Mouse (Mus musculus) small intestine, adult 2 months (tissue): Measurements from ENCODE around the gene Pnldc1. TPM values are rescaled to one million over a fixed set of nuclear protein-coding genes. Genes with fewer than 3 reads are reported as not detected.

Experiments
- H3K27ac ChIP-seq: fragments of 200-500 bp; 2 replicates; pipeline ENCODE4 v1.5.1; 2012; ENCODE audit warnings: low read depth, low read length, control low read depth, inconsistent platforms; ENCODE audit not compliant: insufficient read depth
- H3K27me3 ChIP-seq: fragments of 200-500 bp; 2 replicates; pipeline ENCODE4 v1.6.1; 2012; ENCODE audit warnings: mild to moderate bottlenecking, moderate library complexity, low read length, inconsistent platforms; ENCODE audit not compliant: control insufficient read depth, insufficient read depth
- H3K36me3 ChIP-seq: fragments of 200-500 bp; 2 replicates; pipeline ENCODE4 v1.6.1; 2012; ENCODE audit warnings: mild to moderate bottlenecking, low read length, control low read depth, inconsistent platforms; ENCODE audit not compliant: control insufficient read depth, insufficient read depth
- H3K4me1 ChIP-seq: fragments of 200-500 bp; 2 replicates; pipeline ENCODE4 v1.6.1; 2012; ENCODE audit warnings: low read length, inconsistent platforms, mixed read lengths; ENCODE audit not compliant: control insufficient read depth, insufficient read depth, insufficient read length
- H3K4me3 ChIP-seq: fragments of 200-500 bp; 2 replicates; pipeline ENCODE4 v1.5.1; 2012; ENCODE audit warnings: low read depth, mild to moderate bottlenecking, control low read depth, inconsistent platforms, low read length, moderate library complexity
- CTCF ChIP-seq: fragments of 200-500 bp; IDR thresholded peaks from 2 replicates; pipeline ENCODE4 v1.5.1; 2012; ENCODE audit warnings: low read depth, mild to moderate bottlenecking, control low read depth, inconsistent platforms, low read length, moderate library complexity, mixed read lengths; ENCODE audit not compliant: insufficient replicate concordance, insufficient read length; ENCODE audit errors: extremely low read depth
- POLR2A ChIP-seq: fragments of 200-500 bp; IDR thresholded peaks from 2 replicates; pipeline ENCODE4 v1.6.1; 2012; ENCODE audit warnings: low read depth, mild to moderate bottlenecking, control low read depth, inconsistent platforms, low read length, moderate library complexity
- WGBS: fragments of 180-500 bp; shearing (Covaris S2); methylation state at CpG from one replicate; pipeline ENCODE4 v1.1.7; 2018; 5-methylcytosine and 5-hydroxymethylcytosine counted together
- polyA plus RNA-seq: library from polyadenylated mRNA; depleted of rRNA; stranded (reverse); fragments of >200 nt; gene quantifications from 2 replicates; pipeline ENCODE4 v1.2.3, GENCODE M21; 2012

Gene Pnldc1
- polyA plus RNA-seq, 1 experiment: 0.24 TPM

- 87% methylated on average over 11 of the region's 11 CpGs for WGBS
- Histone ChIP-seq H3K27ac (no peak overlapping the region), H3K27me3 (no peaks in the 10 kb centered on the region), H3K4me3 (no peak overlapping the region), H3K36me3 (no peaks in the 10 kb centered on the region), H3K4me1 (no peaks in the 10 kb centered on the region)
- TF ChIP-seq POLR2A (no peak), CTCF (no peak)
Measured at GRCm38 (mm10) chr17:12854386-12854785, 55.6 kb downstream of the Pnldc1 start.

- WGBS: 72% methylated on average over 2 of the region's 2 CpGs
- no peaks in the 10 kb centered on the region for H3K4me1 ChIP-seq
- no peak for TF ChIP-seq CTCF
- no peak for TF ChIP-seq POLR2A
Measured at GRCm38 (mm10) chr17:12853821-12854220, 56.2 kb downstream of the Pnldc1 start.

GRCm38 (mm10) chr17:12851689-12852088, 58.3 kb downstream of the Pnldc1 start:
- Histone ChIP-seq H3K4me1 (no peaks in the 10 kb centered on the region), H3K27ac (no peak overlapping the region), H3K27me3 (no peaks in the 10 kb centered on the region), H3K4me3 (no peak overlapping the region), H3K36me3 (no peaks in the 10 kb centered on the region)
- WGBS: 83% methylated on average over 11 of the region's 11 CpGs
- TF ChIP-seq CTCF (no peak), POLR2A (no peak)

More at GRCm38 (mm10) chr17:12853821-12854220, 56.2 kb downstream of the Pnldc1 start:
- H3K4me3 ChIP-seq: no peak overlapping the region
- H3K27ac ChIP-seq: no peak overlapping the region
- H3K36me3 ChIP-seq: no peaks in the 10 kb centered on the region
- no peaks in the 10 kb centered on the region for H3K27me3 ChIP-seq

- no peaks in the 10 kb centered on the region for H3K36me3 ChIP-seq
- no peak for TF ChIP-seq POLR2A
- no peak for TF ChIP-seq CTCF
- H3K27me3 ChIP-seq: no peaks in the 10 kb centered on the region
- H3K4me3 ChIP-seq: no peak overlapping the region
- WGBS: 84% methylated on average over 8 of the region's 8 CpGs
- H3K4me1 ChIP-seq: no peaks in the 10 kb centered on the region
- H3K27ac ChIP-seq: no peak overlapping the region
Measured at GRCm38 (mm10) chr17:12849778-12850382, 60.1 kb downstream of the Pnldc1 start.

GRCm38 (mm10) chr17:12847736-12848135, 62.3 kb downstream of the Pnldc1 start:
- Histone ChIP-seq H3K4me1 (no peaks in the 10 kb centered on the region), H3K4me3 (no peak overlapping the region), H3K27ac (no peak overlapping the region), H3K27me3 (no peaks in the 10 kb centered on the region), H3K36me3 (no peaks in the 10 kb centered on the region)
- TF ChIP-seq POLR2A (no peak), CTCF (no peak)
- 57% methylated on average over 4 of the region's 4 CpGs for WGBS

GRCm38 (mm10) chr17:12846474-12846873, 63.6 kb downstream of the Pnldc1 start:
- Histone ChIP-seq H3K4me3 (no peak overlapping the region), H3K27me3 (no peaks in the 10 kb centered on the region), H3K4me1 (no peaks in the 10 kb centered on the region), H3K36me3 (no peaks in the 10 kb centered on the region), H3K27ac (no peak overlapping the region)
- WGBS: 55% methylated on average over 5 of the region's 5 CpGs
- TF ChIP-seq POLR2A (no peak), CTCF (no peak)

- Histone ChIP-seq H3K27ac (no peak overlapping the region), H3K27me3 (no peaks in the 10 kb centered on the region), H3K36me3 (no peaks in the 10 kb centered on the region), H3K4me3 (no peak overlapping the region), H3K4me1 (no peaks in the 10 kb centered on the region)
- 34% methylated on average over 5 of the region's 5 CpGs for WGBS
- TF ChIP-seq POLR2A (no peak), CTCF (no peak)
Measured at GRCm38 (mm10) chr17:12845862-12846261, 64.2 kb downstream of the Pnldc1 start.
